Mouse (Mus musculus): Measurements from ENCODE around the gene Fam135a.
"Not testable (repeated sequence)": the region's sequence is repeated elsewhere in the genome, so short reads cannot be mapped to it uniquely, and the experiment has no call there.

Fam135a gene

GRCm38 (mm10) chr1:24066706-24067105 is 33.4 kb downstream of the Fam135a start:
- no peak for DNase-seq

GRCm38 (mm10) chr1:24055706-24056105 is 44.4 kb downstream of the Fam135a start:
- DNase-seq: no peak

- DNase-seq: no peak
These were observed 53.2 kb downstream of the Fam135a start for GRCm38 (mm10) chr1:24046730-24047510.

GRCm38 (mm10) chr1:24045627-24046026 is 54.5 kb downstream of the Fam135a start:
- DNase-seq: no peak

GRCm38 (mm10) chr1:24043007-24043406 is 57.1 kb downstream of the Fam135a start:
- DNase-seq: no peak

- DNase-seq: no peak
These were observed 66.2 kb downstream of the Fam135a start for GRCm38 (mm10) chr1:24033759-24034423.

- DNase-seq: no peak
These were observed 89.3 kb downstream of the Fam135a start for GRCm38 (mm10) chr1:24010821-24011220.

- no peak for DNase-seq
These were observed 90.1 kb downstream of the Fam135a start for GRCm38 (mm10) chr1:24010016-24010415.

GRCm38 (mm10) chr1:24007621-24008020 is 92.5 kb downstream of the Fam135a start:
- DNase-seq: no peak

GRCm38 (mm10) chr1:24005070-24005804 is 94.9 kb downstream of the Fam135a start, which contains the start of gene Sdhaf4:
TSS of gene Sdhaf4 (minus strand) at chr1:24005656.
- peak; percentile 93 for DNase-seq

- no peak for DNase-seq
These were observed 100.8 kb downstream of the Fam135a start for GRCm38 (mm10) chr1:23999318-23999717.

GRCm38 (mm10) chr1:23998866-23999265 is 101.3 kb downstream of the Fam135a start:
- DNase-seq: no peak

GRCm38 (mm10) chr1:23998120-23998810 is 101.9 kb downstream of the Fam135a start:
- DNase-seq: no peak

GRCm38 (mm10) chr1:23997493-23997892 is 102.6 kb downstream of the Fam135a start:
- no peak for DNase-seq

- DNase-seq: no peak
These were observed 104.7 kb downstream of the Fam135a start for GRCm38 (mm10) chr1:23995420-23995819.

GRCm38 (mm10) chr1:23983118-23983517 is 117.0 kb downstream of the Fam135a start:
- DNase-seq: no peak

- no peak for DNase-seq
These were observed 121.9 kb downstream of the Fam135a start for GRCm38 (mm10) chr1:23978281-23978680.

GRCm38 (mm10) chr1:23971159-23971558 is 129.0 kb downstream of the Fam135a start:
- DNase-seq: not testable (repeated sequence)

- no peak for DNase-seq
These were observed 132.0 kb downstream of the Fam135a start for GRCm38 (mm10) chr1:23968027-23968725.

- DNase-seq: no peak
These were observed 133.9 kb downstream of the Fam135a start for GRCm38 (mm10) chr1:23966226-23966625.

Measured in right cerebral cortex, postnatal 4 days (tissue).